Mouse (Mus musculus) heart, adult 2 months (tissue): ENCODE data around the gene Fv1. TPM values are rescaled to one million over a fixed set of nuclear protein-coding genes. Genes with fewer than 3 reads are reported as not detected.
A peak's percentile ranks its signal among the peaks of the same experiment; 100 is the strongest.

Experiments
- DNase-seq, 2 experiments: peaks; one replicate each; pipeline ENCODE4 v3.0.0; 2021
- H3K27ac ChIP-seq: fragments of 200-600 bp; 2 replicates; pipeline ENCODE4 v1.8.1; 2022
- H3K27me3 ChIP-seq: fragments of 200-500 bp; 2 replicates; pipeline ENCODE4 v1.6.1; 2012; ENCODE audit warnings: mild to moderate bottlenecking, low read length, inconsistent platforms, mixed read lengths; ENCODE audit not compliant: control insufficient read depth, insufficient read depth
- H3K36me3 ChIP-seq: fragments of 200-500 bp; 2 replicates; pipeline ENCODE4 v1.6.1; 2012; ENCODE audit warnings: low read length, inconsistent platforms; ENCODE audit not compliant: control insufficient read depth, insufficient read depth
- H3K4me1 ChIP-seq: fragments of 200-500 bp; 2 replicates; pipeline ENCODE4 v1.6.1; 2011; ENCODE audit warnings: low read length; ENCODE audit not compliant: control insufficient read depth, insufficient read depth
- H3K4me3 ChIP-seq: fragments of 200-600 bp; 2 replicates; pipeline ENCODE4 v1.8.1; 2022
- H3K79me2 ChIP-seq: fragments of 200-500 bp; replicated peaks from 2 replicates; pipeline ENCODE4 v1.6.1; 2012; ENCODE audit warnings: mild to moderate bottlenecking, inconsistent platforms, low read length, moderate library complexity, mixed read lengths; ENCODE audit not compliant: control insufficient read depth, insufficient read depth
- H3K9ac ChIP-seq: fragments of 200-500 bp; 2 replicates; pipeline ENCODE4 v1.6.1; 2012; ENCODE audit warnings: low read depth, mild to moderate bottlenecking, control low read depth, inconsistent platforms, low read length, mixed read lengths
- CTCF ChIP-seq: fragments of 200-600 bp; IDR thresholded peaks from 2 replicates; pipeline ENCODE4 v1.8.1; 2022; ENCODE audit warnings: antibody characterized with exemption, mild to moderate bottlenecking, moderate library complexity
- EP300 ChIP-seq: fragments of 200-500 bp; IDR thresholded peaks from 2 replicates; pipeline ENCODE4 v1.6.1; 2011; ENCODE audit warnings: low read depth, low read length, control low read depth; ENCODE audit not compliant: insufficient read depth
- POLR2A ChIP-seq: fragments of 200-500 bp; IDR thresholded peaks from 2 replicates; pipeline ENCODE4 v1.6.1; 2011; ENCODE audit warnings: mild to moderate bottlenecking, low read depth, low read length, control low read depth; ENCODE audit not compliant: insufficient read depth
- WGBS: fragments of 180-500 bp; shearing (Covaris S2); methylation state at CpG from one replicate; pipeline ENCODE4 v1.1.7; 2018; 5-methylcytosine and 5-hydroxymethylcytosine counted together
- intact Hi-C: fragments of 180-260 bp; cut with DNase I; formaldehyde crosslinking; loops from one replicate; pipeline ENCODE4 v1.15.1; 2025
- polyA plus RNA-seq: library from polyadenylated mRNA; depleted of rRNA; stranded (reverse); fragments of >200 nt; gene quantifications from 2 replicates; pipeline ENCODE4 v1.2.3, GENCODE M21; 2012
- total RNA-seq, 2 experiments: library from RNA; stranded (reverse); gene quantifications; 2 replicates each; pipeline ENCODE4 v1.2.3; 2021

Fv1 gene
- total and polyA plus RNA-seq, 3 experiments = 3.3 to 22.8 (median 21.1) TPM

GRCm38 (mm10) chr4:147886158-147886557 lies 17.4 kb downstream of the Fv1 start:
- TF ChIP-seq POLR2A (no peak), EP300 (no peak), CTCF (no peak)
- WGBS = 91% methylated on average over 12 of the region's 12 CpGs
- DNase-seq = no peak
- Histone ChIP-seq H3K79me2 (no peaks in the 10 kb centered on the region), H3K4me3 (no peak overlapping the region), H3K27ac (no peak overlapping the region), H3K27me3 (no peaks in the 10 kb centered on the region), H3K4me1 (peaks cover 4% of the 10 kb centered on the region; the same call in 1 of the 2 replicates), H3K9ac (no peak overlapping the region), H3K36me3 (peaks cover 10% of the 10 kb centered on the region)
- intact Hi-C loops = no loop called here

GRCm38 (mm10) chr4:147887277-147887676 lies 18.5 kb downstream of the Fv1 start:
- Histone ChIP-seq H3K27ac (no peak overlapping the region), H3K4me3 (no peak overlapping the region), H3K27me3 (no peaks in the 10 kb centered on the region), H3K36me3 (peaks cover 19% of the 10 kb centered on the region), H3K4me1 (peaks cover 4% of the 10 kb centered on the region; the same call in 1 of the 2 replicates), H3K9ac (no peak overlapping the region), H3K79me2 (no peaks in the 10 kb centered on the region)
- WGBS = 88% methylated on average over 7 of the region's 7 CpGs
- TF ChIP-seq POLR2A (no peak), EP300 (no peak), CTCF (no peak)
- DNase-seq = no peak
- intact Hi-C loops = no loop called here

GRCm38 (mm10) chr4:147888237-147888636 lies 19.5 kb downstream of the Fv1 start:
- peaks cover 19% of the 10 kb centered on the region for H3K36me3 ChIP-seq
- TF ChIP-seq CTCF (no peak), EP300 (no peak), POLR2A (no peak)

GRCm38 (mm10) chr4:147890341-147890740 lies 21.6 kb downstream of the Fv1 start:
- intact Hi-C loops = no loop called here
- TF ChIP-seq CTCF (no peak), EP300 (no peak; the same call in 1 of the 2 replicates), POLR2A (no peak)
- Histone ChIP-seq H3K27me3 (no peaks in the 10 kb centered on the region), H3K79me2 (peaks cover 2% of the 10 kb centered on the region; the same call in 1 of the 2 replicates), H3K4me1 (peaks cover 5% of the 10 kb centered on the region; the same call in 1 of the 2 replicates), H3K4me3 (no peak overlapping the region), H3K27ac (peak overlapping the region; percentile 65), H3K9ac (no peak overlapping the region), H3K36me3 (peaks cover 32% of the 10 kb centered on the region)
- peak in 1 of 2 experiments; percentile 37 for DNase-seq
- 71% methylated on average over 6 of the region's 6 CpGs for WGBS

More at GRCm38 (mm10) chr4:147888237-147888636, 19.5 kb downstream of the Fv1 start:
- intact Hi-C loops = no loop called here
- DNase-seq = no peak
- Histone ChIP-seq H3K27me3 (no peaks in the 10 kb centered on the region), H3K27ac (no peak overlapping the region), H3K4me3 (no peak overlapping the region), H3K4me1 (peaks cover 4% of the 10 kb centered on the region; the same call in 1 of the 2 replicates), H3K9ac (no peak overlapping the region), H3K79me2 (peaks cover 2% of the 10 kb centered on the region; the same call in 1 of the 2 replicates)
- 61% methylated on average over 4 of the region's 4 CpGs for WGBS

GRCm38 (mm10) chr4:147895815-147896330 lies 27.1 kb downstream of the Fv1 start:
- Histone ChIP-seq H3K36me3 (peaks cover 56% of the 10 kb centered on the region), H3K27me3 (no peaks in the 10 kb centered on the region), H3K79me2 (peaks cover 2% of the 10 kb centered on the region; the same call in 1 of the 2 replicates), H3K9ac (peak overlapping the region; percentile 9), H3K4me3 (no peak overlapping the region), H3K27ac (peak overlapping the region; percentile 97), H3K4me1 (peaks cover 19% of the 10 kb centered on the region)
- intact Hi-C loops = no loop called here
- TF ChIP-seq CTCF (no peak), POLR2A (no peak), EP300 (no peak)
- no peak for DNase-seq
- WGBS = 39% methylated on average over 4 of the region's 4 CpGs

GRCm38 (mm10) chr4:147896411-147896810 lies 27.6 kb downstream of the Fv1 start:
- H3K27ac ChIP-seq = peak overlapping the region; percentile 97
- peak in 1 of 2 experiments; percentile 58 for DNase-seq
- WGBS = 11% methylated on average over 1 of the region's 1 CpGs
- H3K4me3 ChIP-seq = no peak overlapping the region
- no peak overlapping the region for H3K9ac ChIP-seq
- H3K79me2 ChIP-seq = peaks cover 2% of the 10 kb centered on the region; the same call in 1 of the 2 replicates
- H3K36me3 ChIP-seq = peaks cover 57% of the 10 kb centered on the region
- H3K4me1 ChIP-seq = peaks cover 20% of the 10 kb centered on the region
- intact Hi-C loops = no loop called here
- H3K27me3 ChIP-seq = no peaks in the 10 kb centered on the region
- TF ChIP-seq CTCF (no peak), EP300 (peak; percentile 76; the same call in 1 of the 2 replicates), POLR2A (0 out of 2 replicates have a peak, but pooled peaks have one; percentile 31)
